Mouse (Mus musculus) brain, adult 2 months (tissue): ENCODE measurements around the gene Rnaseh2a.

Experiments used
- DNase-seq: peaks from one replicate; pipeline ENCODE4 v3.0.0; 2011; ENCODE audit warnings: low read depth, low spot score

Rnaseh2a gene

DNA sequence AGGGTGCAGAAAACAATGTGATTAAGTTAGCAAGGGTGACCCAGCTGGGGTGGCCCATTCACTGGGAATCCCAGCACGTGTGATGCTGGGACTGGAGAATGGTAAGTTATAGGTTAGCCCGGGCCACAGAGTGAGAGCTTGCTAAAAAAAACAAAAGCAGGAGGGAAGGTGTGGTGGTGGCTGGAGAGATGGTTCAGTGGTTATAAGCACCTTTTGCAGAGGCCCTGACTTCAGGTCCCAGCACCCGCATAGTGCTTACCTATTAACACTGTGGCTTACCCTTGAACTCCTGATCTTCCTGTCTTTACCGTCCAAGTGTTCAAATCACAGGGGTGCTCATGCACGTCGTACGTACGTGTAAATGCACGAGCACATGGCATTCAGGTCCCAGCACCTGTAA is 62.5 kb downstream of the Rnaseh2a start:
- no peak for DNase-seq
